Comparison of ENCODE assay signal across 16 mouse cellular contexts in the genomic region with DNA sequence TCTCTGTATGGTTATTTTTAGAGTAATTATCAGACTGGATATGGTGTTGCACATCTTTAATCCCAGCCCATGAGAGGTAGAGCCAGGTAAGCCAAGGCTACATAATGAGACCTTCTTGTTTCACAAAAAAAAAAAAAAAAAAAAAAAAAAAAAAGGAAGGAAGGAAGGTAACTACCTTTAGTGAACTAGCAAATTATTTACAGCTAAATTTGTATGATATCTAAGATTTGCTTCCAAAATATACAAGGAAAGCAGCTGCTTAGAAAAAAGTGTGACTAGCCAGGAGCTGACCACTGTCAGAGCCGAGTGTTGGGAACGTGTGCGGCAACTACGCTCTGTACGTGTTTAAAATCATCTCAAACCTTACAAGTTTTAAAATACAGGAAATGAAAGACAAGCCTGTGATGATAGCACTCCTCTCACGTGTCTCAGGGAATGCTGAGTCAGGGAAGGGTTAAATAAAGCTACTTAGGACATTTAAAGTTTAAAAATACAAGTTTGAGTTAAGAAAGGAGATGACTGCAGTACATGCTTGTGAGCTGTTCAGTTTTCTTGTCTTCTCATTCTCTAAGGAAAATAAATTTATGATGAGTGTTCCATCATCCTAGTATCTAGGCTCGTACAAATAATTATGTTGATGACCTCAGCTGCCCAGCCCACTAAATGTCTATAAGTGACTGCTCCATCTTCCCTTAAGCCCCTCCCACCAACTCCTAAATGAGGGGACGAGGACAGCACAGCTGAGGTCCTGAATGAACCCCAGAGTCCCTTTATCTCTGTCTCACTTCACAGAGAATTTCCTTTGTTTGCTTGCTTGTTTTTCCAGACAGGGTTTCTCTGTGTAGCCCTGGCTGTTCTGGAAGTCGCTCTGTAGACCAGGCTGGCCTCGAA. TPM values are rescaled to one million over a fixed set of nuclear protein-coding genes. Genes with fewer than 3 reads are reported as not detected.
DNase-seq lines count a peak whose midpoint lies in the region; ATAC-seq and TF ChIP-seq lines count a peak whose summit lies in the region.
"Had no signal": no experiment of that assay in that cellular context is flagged by ENCODE, and none has a peak within 500 bp of the region (broad histone marks: within the 10 kb centered on the region; RNA-seq: fewer than 3 reads in every experiment).

No protein-coding gene starts in this region.

- no peak overlapping the region for H3K4me3 ChIP-seq in hindbrain, embryonic 11.5 days (ENCODE audit: low read depth, low read length)
- H3K4me3 ChIP-seq in hindbrain, embryonic 14.5 days (replicated peaks; ENCODE audit: low read length): no peak overlapping the region
- H3K4me3 ChIP-seq in macrophage (ENCODE audit: inconsistent target): no peak overlapping the region
- H3K4me3 ChIP-seq in forebrain, postnatal 0 days (ENCODE audit: low read depth, low read length): no peak overlapping the region
- H3K4me3 ChIP-seq: left cerebral cortex, adult 2 months had no signal

- H3K9me3 ChIP-seq in hindbrain, embryonic 11.5 days (ENCODE audit: control insufficient read depth, low read length): no peaks in the 10 kb centered on the region
- no peaks in the 10 kb centered on the region for H3K9me3 ChIP-seq in hindbrain, embryonic 14.5 days (ENCODE audit: control insufficient read depth, low read length)
- no peaks in the 10 kb centered on the region for H3K9me3 ChIP-seq in forebrain, postnatal 0 days (ENCODE audit: low read length)

- H3K27ac ChIP-seq in hindbrain, embryonic 11.5 days (ENCODE audit: low read depth, low read length): peak overlapping the region; percentile 61; the same call in 1 of the 2 replicates
- H3K27ac ChIP-seq in hindbrain, embryonic 14.5 days: no peak overlapping the region
- peak overlapping the region; percentile 63 for H3K27ac ChIP-seq in macrophage
- no peak overlapping the region for H3K27ac ChIP-seq in forebrain, postnatal 0 days (ENCODE audit: low read depth, low read length)
- H3K27ac ChIP-seq: left cerebral cortex, adult 2 months had no signal

- TF ChIP-seq CTCF in forebrain, postnatal 0 days (IDR thresholded peaks at IDR 0.05; ENCODE audit: low read depth): no peak

- no peaks in the 10 kb centered on the region for H3K4me1 ChIP-seq in hindbrain, embryonic 11.5 days (replicated peaks; ENCODE audit: control insufficient read depth, insufficient read depth, low read length)
- peaks cover 22% of the 10 kb centered on the region for H3K4me1 ChIP-seq in hindbrain, embryonic 14.5 days (replicated peaks; ENCODE audit: control insufficient read depth, insufficient read depth, low read length)
- no peaks in the 10 kb centered on the region for H3K4me1 ChIP-seq in forebrain, postnatal 0 days (ENCODE audit: insufficient read depth)

- H3K9ac ChIP-seq in hindbrain, embryonic 11.5 days (ENCODE audit: low read depth, low read length): no peak overlapping the region
- no peak overlapping the region for H3K9ac ChIP-seq in hindbrain, embryonic 14.5 days
- H3K9ac ChIP-seq in forebrain, postnatal 0 days: no peak overlapping the region

- H3K36me3 ChIP-seq in hindbrain, embryonic 11.5 days (ENCODE audit: control insufficient read depth, insufficient read depth, low read length): no peaks in the 10 kb centered on the region
- no peaks in the 10 kb centered on the region for H3K36me3 ChIP-seq in hindbrain, embryonic 14.5 days (replicated peaks; ENCODE audit: control insufficient read depth, insufficient read depth)
- H3K36me3 ChIP-seq in macrophage (ENCODE audit: inconsistent target): no peaks in the 10 kb centered on the region
- no peaks in the 10 kb centered on the region for H3K36me3 ChIP-seq in forebrain, postnatal 0 days (ENCODE audit: insufficient read depth)

- DNase-seq in hindbrain, embryonic 11.5 days (ENCODE audit: low spot score): peak; percentile 39
- no peak for DNase-seq in hindbrain, embryonic 14.5 days (ENCODE audit: low spot score)
- peak; percentile 64 for DNase-seq in A20 (ENCODE audit: low read depth, low spot score)
- DNase-seq in forebrain, postnatal 0 days: no peak
- no peak for DNase-seq in left cerebral cortex, postnatal 10 days (ENCODE audit: extremely low spot score in 1 of 2, low spot score in 2 of 2)
- DNase-seq: adrenal gland, adult 2 months; cerebellum, postnatal 25 days; kidney, adult 18-20 months; right cerebral cortex, postnatal 25 days; thymus, postnatal 36 days had no signal

- ATAC-seq in hindbrain, embryonic 11.5 days (ENCODE audit: low FRiP score): 0 out of 2 replicates have a peak, but pooled peaks have one; percentile 56
- no peak for ATAC-seq in hindbrain, embryonic 14.5 days (ENCODE audit: low FRiP score)
- ATAC-seq in erythroblast, adult 5-6 weeks (replicated peaks; ENCODE audit: low FRiP score, poor library complexity, severe bottlenecking): 0 out of 2 replicates have a peak, but pooled peaks have one; percentile 5
- no peak for ATAC-seq in forebrain, postnatal 0 days
- ATAC-seq: forebrain, embryonic 16.5 days; Patski had no signal

- H3K79me2 ChIP-seq in macrophage (ENCODE audit: inconsistent target): peaks cover 96% of the 10 kb centered on the region

- intact Hi-C loops in left cerebral cortex, postnatal 10 days (cut with DNase I): no loop called here

- H3K27me3 ChIP-seq in hindbrain, embryonic 11.5 days (ENCODE audit: control insufficient read depth, insufficient read depth, low read length): no peaks in the 10 kb centered on the region
- no peaks in the 10 kb centered on the region for H3K27me3 ChIP-seq in hindbrain, embryonic 14.5 days (ENCODE audit: control insufficient read depth, insufficient read depth, low read length)
- H3K27me3 ChIP-seq in forebrain, postnatal 0 days (ENCODE audit: insufficient read depth, low read length): no peaks in the 10 kb centered on the region
- H3K27me3 ChIP-seq: Patski had no signal

- H3K4me2 ChIP-seq in hindbrain, embryonic 11.5 days (replicated peaks; ENCODE audit: low read depth, low read length): no peak overlapping the region
- no peak overlapping the region for H3K4me2 ChIP-seq in hindbrain, embryonic 14.5 days (replicated peaks)
- no peak overlapping the region for H3K4me2 ChIP-seq in forebrain, postnatal 0 days (ENCODE audit: low read depth)

- 63% methylated on average over 10 of the region's 10 CpGs for WGBS in hindbrain, embryonic 11.5 days
- WGBS in hindbrain, embryonic 14.5 days: 61% methylated on average over 10 of the region's 10 CpGs
- WGBS in macrophage (ENCODE audit: missing documents): 51% methylated on average over 10 of the region's 10 CpGs
- 71% methylated on average over 10 of the region's 10 CpGs for WGBS in forebrain, postnatal 0 days

RNA-seq across cellular contexts. Expression of a gene that starts 44.4 kb away (rescaled TPM):
- 0.06 and 0.08 TPM in 2 replicates for polyA plus RNA-seq in hindbrain, embryonic 11.5 days (2014; fragmentation: Nextera tagmentation; extraction: Ambion mirVana)
- polyA plus RNA-seq in hindbrain, embryonic 14.5 days (2014; fragmentation: Nextera tagmentation; extraction: Ambion mirVana): not detected in 2 replicates
- total RNA-seq in erythroblast, adult 5-6 weeks (2015; ENCODE audit: low replicate concordance): 2.7 TPM in 1 of 2 replicates, not detected in the other
- total RNA-seq in erythroblast, adult 5-6 weeks (2017; ENCODE audit: low replicate concordance): 3.7 and 3.9 TPM in 2 replicates
- total RNA-seq in macrophage (2018; cell fraction: chromatin; rRNA removed): 1 to 10 TPM in 8 of 26 experiments, under 1 TPM in 6, not detected in 12; 0.29 to 2.7 (median 1.2) TPM
- total RNA-seq in macrophage (2018; cell fraction: cytosol; rRNA removed): under 1 TPM in 15 of 26 experiments, not detected in 11; 0.03 to 0.29 (median 0.14) TPM
- 1 to 10 TPM in 7 of 26 experiments, under 1 TPM in 13, not detected in 6; 0.30 to 3.2 (median 0.57) TPM for total RNA-seq in macrophage (2018; cell fraction: nucleus; rRNA removed)
- polyA plus RNA-seq in macrophage (2018): 0.10 to 0.15 TPM (median 0.14 TPM) in 3 replicates
- 0.14 TPM in 1 of 2 replicates, not detected in the other for total RNA-seq in forebrain, postnatal 0 days (2014; rRNA removed)
- not detected in 2 replicates for polyA plus RNA-seq in forebrain, postnatal 0 days (2015; fragmentation: Nextera tagmentation; extraction: Ambion mirVana)
- under 1 TPM in 1 of 2 experiments, not detected in 1; 0.15 TPM for total RNA-seq in left cerebral cortex, postnatal 10 days (2021)
- total RNA-seq: left cerebral cortex, adult 2 months had no signal
- polyA plus RNA-seq: forebrain, embryonic 16.5 days; neural tube, embryonic 14.5 days had no signal

RNA-seq across cellular contexts. Expression of a gene that starts 45.0 kb away (rescaled TPM):
- 208 and 223 TPM in 2 replicates for polyA plus RNA-seq in hindbrain, embryonic 11.5 days (2014; fragmentation: Nextera tagmentation; extraction: Ambion mirVana)
- 73.3 and 82.9 TPM in 2 replicates for polyA plus RNA-seq in hindbrain, embryonic 14.5 days (2014; fragmentation: Nextera tagmentation; extraction: Ambion mirVana)
- total RNA-seq in erythroblast, adult 5-6 weeks (2015; ENCODE audit: low replicate concordance): 1,733 and 1,940 TPM in 2 replicates
- total RNA-seq in erythroblast, adult 5-6 weeks (2017; ENCODE audit: low replicate concordance): 3,282 and 3,570 TPM in 2 replicates
- 100 to 1,000 TPM in 19 of 26 experiments, 10 to 100 TPM in 7; 15.5 to 258 (median 152) TPM for total RNA-seq in macrophage (2018; cell fraction: chromatin; rRNA removed)
- total RNA-seq in macrophage (2018; cell fraction: cytosol; rRNA removed): 10 to 100 TPM; 43.0 to 71.9 (median 59.2) TPM
- total RNA-seq in macrophage (2018; cell fraction: nucleus; rRNA removed): 100 to 1,000 TPM in 7 of 26 experiments, 10 to 100 TPM in 19; 20.4 to 144 (median 81.0) TPM
- 45.7 to 91.9 TPM (median 56.7 TPM) in 3 replicates for polyA plus RNA-seq in macrophage (2018)
- 65.0 and 68.3 TPM in 2 replicates for total RNA-seq in forebrain, postnatal 0 days (2014; rRNA removed)
- polyA plus RNA-seq in forebrain, postnatal 0 days (2015; fragmentation: Nextera tagmentation; extraction: Ambion mirVana): 32.4 and 36.5 TPM in 2 replicates
- 10 to 100 TPM; 28.9 to 31.9 TPM for total RNA-seq in left cerebral cortex, postnatal 10 days (2021)

Comparison
In these comparisons a context has a peak if more than half of its experiments do, and no peak if none do; other contexts are left out.
1. ATAC-seq: peak in hindbrain, embryonic 11.5 days (single experiment) and erythroblast, adult 5-6 weeks (single experiment); none in hindbrain, embryonic 14.5 days (single experiment) and forebrain, postnatal 0 days (single experiment).
2. DNase-seq: peak in hindbrain, embryonic 11.5 days (single experiment) and A20 (single experiment); none in hindbrain, embryonic 14.5 days (single experiment), forebrain, postnatal 0 days (single experiment) and left cerebral cortex, postnatal 10 days (0 of 2).
3. H3K27ac ChIP-seq: peak in hindbrain, embryonic 11.5 days (single experiment) and macrophage (single experiment); none in hindbrain, embryonic 14.5 days (single experiment) and forebrain, postnatal 0 days (single experiment).